21 mouse cellular contexts compared by ENCODE assay signal in the genomic region with DNA sequence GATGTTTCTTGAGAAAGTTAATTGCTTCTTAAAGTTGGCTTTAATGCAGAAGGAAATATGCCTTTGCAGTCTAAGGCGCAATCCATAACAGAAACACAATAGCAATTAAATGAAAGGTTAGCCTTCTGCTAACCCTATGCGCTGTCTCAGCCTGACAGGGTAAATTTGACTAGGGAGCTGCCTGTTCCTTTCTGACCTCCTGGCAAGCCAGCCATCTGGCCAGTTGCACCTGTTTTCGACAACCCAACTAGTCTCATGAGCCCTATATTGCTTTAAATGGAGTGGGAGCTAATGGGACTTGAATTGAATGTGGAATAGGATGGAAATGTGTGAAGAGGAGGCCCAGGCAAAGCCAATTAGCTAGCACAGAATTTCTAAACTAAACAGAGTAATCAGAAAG.
DNase-seq lines count a peak whose midpoint lies in the region; ATAC-seq and TF ChIP-seq lines count a peak whose summit lies in the region.
"Had no signal": no experiment of that assay in that cellular context is flagged by ENCODE, and none has a peak within 500 bp of the region (broad histone marks: within the 10 kb centered on the region; RNA-seq: fewer than 3 reads in every experiment).

No protein-coding gene starts in this region.

- no peaks in the 10 kb centered on the region for H3K36me3 ChIP-seq in midbrain, embryonic 11.5 days (ENCODE audit: control insufficient read depth, insufficient read depth, low read length)
- H3K36me3 ChIP-seq in midbrain, embryonic 10.5 days: no peaks in the 10 kb centered on the region

- WGBS in midbrain, embryonic 11.5 days: 75% methylated on average over 3 of the region's 3 CpGs
- WGBS in midbrain, embryonic 10.5 days: 83% methylated on average over 3 of the region's 3 CpGs
- 14% methylated on average over 3 of the region's 3 CpGs for WGBS in cerebellum, adult 2 months

- H3K9ac ChIP-seq in midbrain, embryonic 11.5 days (ENCODE audit: low read length): no peak overlapping the region
- H3K9ac ChIP-seq: lung, embryonic 14.5 days had no signal

- H3K4me1 ChIP-seq in midbrain, embryonic 11.5 days (ENCODE audit: control insufficient read depth, insufficient read depth, low read length): no peaks in the 10 kb centered on the region
- H3K4me1 ChIP-seq in midbrain, embryonic 10.5 days: peaks cover 6% of the 10 kb centered on the region; the same call in 1 of the 2 replicates
- no peaks in the 10 kb centered on the region; the same call in 1 of the 2 replicates for H3K4me1 ChIP-seq in cerebellum, adult 2 months (ENCODE audit: control insufficient read depth, insufficient read depth, low read length)

- ATAC-seq in midbrain, embryonic 11.5 days (ENCODE audit: low FRiP score): no peak
- ATAC-seq: intestine, embryonic 16.5 days had no signal

- no peak for TF ChIP-seq CTCF in cerebellum, adult 2 months (IDR thresholded peaks at IDR 0.05; ENCODE audit: borderline replicate concordance, insufficient read depth, low read depth, low read length)

- no peak overlapping the region for H3K4me2 ChIP-seq in midbrain, embryonic 11.5 days
- H3K4me2 ChIP-seq: heart, embryonic 11.5 days; liver, embryonic 11.5 days; lung, embryonic 14.5 days had no signal

- no peak overlapping the region for H3K4me3 ChIP-seq in midbrain, embryonic 11.5 days (ENCODE audit: low read depth, low read length)
- H3K4me3 ChIP-seq in midbrain, embryonic 10.5 days: no peak overlapping the region
- no peak overlapping the region for H3K4me3 ChIP-seq in cerebellum, adult 2 months (replicated peaks; ENCODE audit: insufficient read depth, low read depth, low read length)

- no peaks in the 10 kb centered on the region for H3K27me3 ChIP-seq in midbrain, embryonic 11.5 days (ENCODE audit: control insufficient read depth, insufficient read depth, low read length)
- no peaks in the 10 kb centered on the region for H3K27me3 ChIP-seq in midbrain, embryonic 10.5 days (ENCODE audit: low read depth, poor library complexity, severe bottlenecking)
- no peaks in the 10 kb centered on the region for H3K27me3 ChIP-seq in cerebellum, adult 2 months (ENCODE audit: control insufficient read depth, insufficient read depth, low read length)

- no peak overlapping the region for H3K27ac ChIP-seq in midbrain, embryonic 11.5 days (ENCODE audit: low read depth, low read length)
- H3K27ac ChIP-seq in midbrain, embryonic 10.5 days (replicated peaks): no peak overlapping the region
- no peak overlapping the region for H3K27ac ChIP-seq in cerebellum, adult 2 months (ENCODE audit: insufficient read depth, low read length)
- H3K27ac ChIP-seq: macrophage; stomach, postnatal 0 days had no signal

- no peak for TF ChIP-seq POLR2A in cerebellum, adult 2 months (IDR thresholded peaks at IDR 0.05; ENCODE audit: borderline replicate concordance, insufficient read depth, low read length)

- no peaks in the 10 kb centered on the region for H3K9me3 ChIP-seq in midbrain, embryonic 11.5 days (ENCODE audit: control insufficient read depth, low read length)
- no peaks in the 10 kb centered on the region for H3K9me3 ChIP-seq in midbrain, embryonic 10.5 days (replicated peaks)

- DNase-seq in embryo, embryonic 10 days (ENCODE audit: low spot score): peak; percentile 9
- no peak for DNase-seq in embryo, embryonic 9.5 days (ENCODE audit: extremely low spot score)
- DNase-seq in midbrain, embryonic 11.5 days (ENCODE audit: low spot score, missing footprints): peak; percentile 41
- DNase-seq in midbrain, embryonic 10.5 days (ENCODE audit: low spot score): no peak
- DNase-seq in cerebellum, adult 2 months: peak; percentile 66 to 84
- peak; percentile 11 for DNase-seq in embryo, embryonic 11 days
- no peak for DNase-seq in retina, postnatal 1 day
- no peak for DNase-seq in heart, adult 18-20 months
- DNase-seq: adrenal gland, postnatal 25 days; gastrocnemius, postnatal 25 days; heart, postnatal 36 days; kidney, postnatal 14 days; layer of hippocampus, adult 9-11 months; lung, embryonic 14.5 days; right cerebral cortex, postnatal 14 days; thymus, postnatal 36 days had no signal

Comparison
In these comparisons a context has a peak if more than half of its experiments do, and no peak if none do; other contexts are left out.
1. DNase-seq: peak in embryo, embryonic 10 days (single experiment), midbrain, embryonic 11.5 days (single experiment), cerebellum, adult 2 months (2 of 2) and embryo, embryonic 11 days (single experiment); none in embryo, embryonic 9.5 days (single experiment), midbrain, embryonic 10.5 days (single experiment), retina, postnatal 1 day (single experiment) and heart, adult 18-20 months (0 of 2).